Mouse (Mus musculus) myocyte (in vitro differentiated cells): ENCODE results near the gene Pdlim1.
A peak's percentile ranks its signal among the peaks of the same experiment; 100 is the strongest.

Experiments used
- CEBPB ChIP-seq: IDR thresholded peaks from 2 replicates; pipeline ENCODE4 v1.6.1; 2011; ENCODE audit warnings: mild to moderate bottlenecking, moderate library complexity; ENCODE audit not compliant: poor library complexity, insufficient read depth, severe bottlenecking
- E2F4 ChIP-seq: IDR thresholded peaks from one replicate; pipeline ENCODE4 v1.6.1; 2011; ENCODE audit warnings: mild to moderate bottlenecking, control low read depth, moderate library complexity; ENCODE audit not compliant: insufficient read depth
- MAX ChIP-seq: IDR thresholded peaks from one replicate; pipeline ENCODE4 v1.6.1; 2011; ENCODE audit warnings: low read depth, mild to moderate bottlenecking, control low read depth
- MYOD1 ChIP-seq, 3 experiments: IDR thresholded peaks; one replicate each; pipeline ENCODE4 v1.6.1; 2011; ENCODE audit warnings: control low read depth in 2 of 3, low read depth in 2 of 3, mild to moderate bottlenecking in 2 of 3, moderate library complexity in 1 of 3; ENCODE audit not compliant: insufficient read length in 2 of 3, control insufficient read depth in 1 of 3
- MYOG ChIP-seq, 3 experiments: IDR thresholded peaks; one replicate each; pipeline ENCODE4 v1.6.1; 2011; ENCODE audit warnings: control low read depth in 2 of 3, low read depth in 2 of 3, mild to moderate bottlenecking in 2 of 3; ENCODE audit not compliant: insufficient read length in 2 of 3, control insufficient read depth in 1 of 3, insufficient read depth in 1 of 3
- POLR2A ChIP-seq: IDR thresholded peaks from one replicate; pipeline ENCODE4 v1.6.1; 2011; ENCODE audit warnings: low read depth, mild to moderate bottlenecking, control low read depth, moderate library complexity; ENCODE audit not compliant: insufficient read length
- POLR2AphosphoS2 ChIP-seq: IDR thresholded peaks from one replicate; pipeline ENCODE4 v1.6.1; 2011; ENCODE audit warnings: low read depth, control low read depth; ENCODE audit not compliant: insufficient read length
- REST ChIP-seq: IDR thresholded peaks from one replicate; pipeline ENCODE4 v1.6.1; 2011; ENCODE audit warnings: mild to moderate bottlenecking, control low read depth, moderate library complexity; ENCODE audit not compliant: insufficient read depth, insufficient read length
- TCF12 ChIP-seq: IDR thresholded peaks from one replicate; pipeline ENCODE4 v1.6.1; 2011; ENCODE audit warnings: mild to moderate bottlenecking, control low read depth; ENCODE audit not compliant: poor library complexity, insufficient read depth, severe bottlenecking
- TCF3 ChIP-seq: IDR thresholded peaks from one replicate; pipeline ENCODE4 v1.6.1; 2011; ENCODE audit warnings: low read depth, control low read depth; ENCODE audit not compliant: insufficient read length
- USF1 ChIP-seq: IDR thresholded peaks from one replicate; pipeline ENCODE4 v1.6.1; 2011; ENCODE audit warnings: low read depth, mild to moderate bottlenecking, control low read depth, moderate library complexity

DNA sequence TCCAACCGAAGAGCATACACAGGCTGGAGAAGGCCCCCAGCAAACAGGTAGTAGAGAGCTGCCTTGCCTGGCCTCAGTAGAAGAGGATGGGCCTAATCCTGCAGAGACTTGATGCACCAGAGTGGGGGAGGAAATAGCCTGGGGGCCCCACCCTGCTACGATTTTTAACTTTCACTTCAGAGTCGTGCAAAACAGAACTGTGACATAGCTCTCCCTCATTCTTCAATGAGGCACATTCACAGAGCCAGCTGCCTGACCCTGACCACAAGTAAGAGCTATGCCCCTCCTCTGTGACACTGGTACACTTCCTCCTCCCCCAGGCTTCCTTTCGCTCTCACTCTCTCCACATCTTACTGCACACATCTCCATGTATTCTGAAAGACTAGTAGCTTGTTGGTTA, 14.2 kb downstream of the Pdlim1 start:
- TF ChIP-seq POLR2A (no peak), TCF12 (no peak), POLR2AphosphoS2 (no peak), CEBPB (no peak), USF1 (no peak), MAX (no peak), REST (no peak), E2F4 (no peak), MYOD1 (IDR thresholded peaks at IDR 0.05; ENCODE audit: control insufficient read depth in 1 of 3, insufficient read length in 2 of 3, low read depth in 2 of 3) (peak in 1 of 3 experiments; percentile 36), MYOG (IDR thresholded peaks at IDR 0.05; ENCODE audit: control insufficient read depth in 1 of 3, insufficient read depth in 1 of 3, insufficient read length in 2 of 3, low read depth in 2 of 3) (peak in 1 of 3 experiments; percentile 29), TCF3 (no peak)
